Mouse (Mus musculus) brain, adult 10 weeks (tissue): ENCODE measurements around the gene Krt12. TPM values are rescaled to one million over a fixed set of nuclear protein-coding genes. Genes with fewer than 3 reads are reported as not detected.

Experiments
- polyA plus RNA-seq: library from polyadenylated mRNA; stranded (reverse); fragments of 350-450 nt; fragmentation: Illumina TruSeq; extraction: RNeasy Lipid Tissue Mini Kit (QIAGEN cat#74804); gene quantifications from one replicate; pipeline ENCODE4 v1.2.3, GENCODE M21; 2015; ENCODE audit warnings: low read depth, low replicate concordance

Gene Krt12
- polyA plus RNA-seq, result 13.0 TPM

GRCm38 (mm10) chr11:99422159-99422558 is at the start of gene Krt12:
Gene Krt12, minus strand, starts transcription at chr11:99422259.

GRCm38 (mm10) chr11:99437972-99438371 is 15.9 kb upstream of the Krt12 start, which contains the start of gene Krt20:
Gene Krt20, minus strand, starts transcription at chr11:99438150.

GRCm38 (mm10) chr11:99389264-99389663 is 32.8 kb downstream of the Krt12 start, which contains the start of gene Krt10:
Gene Krt10, minus strand, starts transcription at chr11:99389364.

GRCm38 (mm10) chr11:99374803-99375202 is 47.3 kb downstream of the Krt12 start, which contains the start of gene Krt28:
Gene Krt28, minus strand, starts transcription at chr11:99374903.

Other genes starting within 250 kb of the Krt12 start
- gene Smarce1, start 191.2 kb downstream of the Krt12 start, polyA plus RNA-seq, result 77.0 TPM
- 54.3 TPM for gene Krt222, start 178.2 kb downstream of the Krt12 start, polyA plus RNA-seq
- not detected for gene Krt24, start 137.0 kb downstream of the Krt12 start, polyA plus RNA-seq
- gene Krt25, start 99.3 kb downstream of the Krt12 start, polyA plus RNA-seq, result 0.30 TPM
- gene Krt26, start 84.3 kb downstream of the Krt12 start, polyA plus RNA-seq, result not detected
- gene Krt27, start 71.2 kb downstream of the Krt12 start, polyA plus RNA-seq, result not detected
- gene Krt28, start 47.4 kb downstream of the Krt12 start, polyA plus RNA-seq, result not detected
- gene Krt10, start 32.9 kb downstream of the Krt12 start, polyA plus RNA-seq, result 18.1 TPM
- gene Krt20, start 15.9 kb upstream of the Krt12 start, polyA plus RNA-seq, result 0.22 TPM
- not detected for gene Krt23, start 70.9 kb upstream of the Krt12 start, polyA plus RNA-seq
- gene Krt39, start 99.1 kb upstream of the Krt12 start, polyA plus RNA-seq, result not detected
- gene Krt40, start 120.9 kb upstream of the Krt12 start, polyA plus RNA-seq, result not detected
- not detected for gene Krtap3-3, start 128.6 kb upstream of the Krt12 start, polyA plus RNA-seq
- not detected for gene Krtap3-2, start 134.6 kb upstream of the Krt12 start, polyA plus RNA-seq
- gene Gm11939, start 137.2 kb upstream of the Krt12 start, polyA plus RNA-seq, result not detected
- not detected for gene Krtap3-1, start 144.4 kb upstream of the Krt12 start, polyA plus RNA-seq
- gene Krtap1-5, start 158.8 kb upstream of the Krt12 start, polyA plus RNA-seq, result not detected
- not detected for gene Krtap1-4, start 161.4 kb upstream of the Krt12 start, polyA plus RNA-seq
- not detected for gene Krtap1-3, start 169.1 kb upstream of the Krt12 start, polyA plus RNA-seq
- gene Krtap9-3, start 175.8 kb upstream of the Krt12 start, polyA plus RNA-seq, result not detected
- gene Gm11938, start 181.0 kb upstream of the Krt12 start, polyA plus RNA-seq, result not detected
- not detected for gene Gm11937, start 187.9 kb upstream of the Krt12 start, polyA plus RNA-seq
- not detected for gene Krtap2-4, start 192.6 kb upstream of the Krt12 start, polyA plus RNA-seq
- gene Gm11562, start 198.2 kb upstream of the Krt12 start, polyA plus RNA-seq, result not detected
- gene Krtap4-1, start 206.0 kb upstream of the Krt12 start, polyA plus RNA-seq, result not detected
- not detected for gene Krtap4-2, start 212.8 kb upstream of the Krt12 start, polyA plus RNA-seq
- gene Krtap4-7, start 221.8 kb upstream of the Krt12 start, polyA plus RNA-seq, result not detected
- not detected for gene Gm11555, start 228.0 kb upstream of the Krt12 start, polyA plus RNA-seq
- gene Gm11563, start 236.7 kb upstream of the Krt12 start, polyA plus RNA-seq, result not detected
- gene Krtap4-6, start 243.7 kb upstream of the Krt12 start, polyA plus RNA-seq, result not detected